Mouse (Mus musculus): ENCODE measurements around the gene Rufy4.

Gene Rufy4

GRCm38 (mm10) chr1:74105660-74106059 lies 19.7 kb upstream of the Rufy4 start:
- DNase-seq (ENCODE audit: low spot score) = no peak

- DNase-seq (ENCODE audit: low spot score) = no peak
Measured at GRCm38 (mm10) chr1:74106214-74106613, 19.1 kb upstream of the Rufy4 start.

GRCm38 (mm10) chr1:74107931-74108618 lies 17.3 kb upstream of the Rufy4 start:
- no peak for DNase-seq (ENCODE audit: low spot score)

DNA sequence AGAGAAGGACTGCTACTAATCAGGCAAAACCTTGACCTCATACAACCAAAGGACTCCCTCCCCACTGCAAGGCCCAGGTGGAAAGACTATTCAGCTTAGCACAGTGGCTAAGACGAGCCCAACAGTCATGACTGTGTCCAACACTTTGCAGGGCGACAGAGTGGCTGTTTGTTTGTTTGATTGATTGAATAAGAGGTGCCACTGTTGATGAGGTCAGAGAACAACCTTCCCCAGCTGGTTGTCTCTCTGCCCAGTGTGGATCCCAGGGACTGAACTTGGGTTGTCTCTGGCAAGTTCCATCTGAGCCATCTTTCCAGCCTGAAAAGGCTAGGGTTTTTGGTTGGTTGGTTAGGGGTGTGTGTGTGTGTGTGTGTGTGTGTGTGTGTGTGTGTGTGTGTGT lies 15.7 kb upstream of the Rufy4 start:
- DNase-seq (ENCODE audit: low spot score) = no peak

DNA sequence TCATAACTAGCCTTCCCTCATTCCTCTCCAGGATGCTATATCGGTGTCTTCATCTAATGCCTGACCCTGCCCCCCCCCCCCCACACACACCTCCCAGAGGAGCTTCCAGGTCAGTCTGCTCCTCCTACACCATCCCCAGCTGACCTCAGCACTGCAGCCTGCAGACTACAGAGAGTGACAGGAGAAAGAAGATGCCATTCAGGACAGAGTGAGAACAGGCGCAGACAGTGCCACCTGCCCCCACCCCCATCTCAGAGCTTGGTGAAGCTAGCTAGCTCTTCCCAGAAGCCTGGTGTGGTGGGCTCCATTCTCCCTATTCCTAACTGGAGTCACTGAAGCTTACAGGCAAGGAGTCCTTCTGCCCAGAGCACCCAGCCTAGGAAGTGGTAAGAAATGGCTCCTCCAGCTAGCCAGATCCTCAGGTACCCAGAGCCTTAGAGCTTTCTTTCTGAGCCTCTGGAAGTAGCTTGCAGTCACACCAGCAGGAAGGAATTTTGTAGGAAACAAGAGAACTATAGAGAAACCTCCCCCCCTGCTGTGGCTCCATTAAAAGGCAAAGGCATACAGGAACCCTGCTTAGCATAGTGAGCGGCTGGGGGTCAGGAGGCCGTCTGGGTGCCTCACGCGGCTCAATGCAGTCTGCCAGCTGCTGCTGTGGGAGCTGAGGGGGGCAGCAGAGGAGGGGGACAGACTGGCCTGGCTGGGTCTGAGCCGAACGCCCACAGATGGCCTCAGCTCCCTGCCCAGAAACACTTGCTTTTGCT lies 14.2 kb upstream of the Rufy4 start:
- no peak for DNase-seq (ENCODE audit: low spot score)

GRCm38 (mm10) chr1:74111696-74112030 lies 13.7 kb upstream of the Rufy4 start:
- no peak for DNase-seq (ENCODE audit: low spot score)

DNA sequence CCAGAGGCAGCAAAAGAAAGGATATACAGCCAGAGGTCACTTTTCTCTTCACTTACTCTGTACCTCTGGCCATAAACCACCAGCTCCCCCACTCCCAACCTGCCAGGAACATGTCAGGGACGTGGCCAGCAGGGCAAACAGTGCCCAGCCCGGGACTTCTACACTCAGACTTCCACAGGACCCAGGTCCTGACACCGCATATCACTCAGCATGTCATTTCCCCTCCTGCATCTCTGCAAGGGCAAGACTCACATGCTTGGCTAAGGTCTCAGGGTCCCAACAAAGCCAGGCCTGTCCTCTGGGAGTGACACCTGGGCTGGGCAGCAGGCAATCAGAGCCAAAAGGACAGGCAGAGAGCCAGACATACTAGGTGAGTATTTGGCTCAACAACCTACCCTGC lies 12.3 kb upstream of the Rufy4 start:
- no peak for DNase-seq (ENCODE audit: low spot score)

- no peak for DNase-seq (ENCODE audit: low spot score)
Measured at GRCm38 (mm10) chr1:74117876-74118275, 7.5 kb upstream of the Rufy4 start.

DNA sequence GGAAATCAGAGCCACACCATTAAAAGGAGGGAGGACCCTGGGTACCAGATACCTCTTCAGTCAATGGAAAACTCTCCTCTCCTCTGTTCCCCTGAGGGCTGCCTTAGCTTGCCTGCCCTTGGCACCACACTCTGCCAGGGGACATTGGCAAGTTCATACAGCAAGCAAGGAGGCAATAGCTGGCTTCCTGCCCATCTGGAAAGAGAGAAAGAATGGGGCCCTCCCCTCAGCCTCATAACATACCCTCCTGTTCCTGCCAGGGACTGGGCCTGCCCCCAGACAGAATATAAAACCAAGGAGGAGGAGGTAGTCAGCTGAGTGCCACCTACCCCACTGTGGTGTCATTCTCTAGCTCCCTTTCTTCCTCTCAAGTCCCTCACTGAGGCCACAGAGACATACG lies 6.2 kb upstream of the Rufy4 start:
- DNase-seq (ENCODE audit: low spot score) = no peak

DNA sequence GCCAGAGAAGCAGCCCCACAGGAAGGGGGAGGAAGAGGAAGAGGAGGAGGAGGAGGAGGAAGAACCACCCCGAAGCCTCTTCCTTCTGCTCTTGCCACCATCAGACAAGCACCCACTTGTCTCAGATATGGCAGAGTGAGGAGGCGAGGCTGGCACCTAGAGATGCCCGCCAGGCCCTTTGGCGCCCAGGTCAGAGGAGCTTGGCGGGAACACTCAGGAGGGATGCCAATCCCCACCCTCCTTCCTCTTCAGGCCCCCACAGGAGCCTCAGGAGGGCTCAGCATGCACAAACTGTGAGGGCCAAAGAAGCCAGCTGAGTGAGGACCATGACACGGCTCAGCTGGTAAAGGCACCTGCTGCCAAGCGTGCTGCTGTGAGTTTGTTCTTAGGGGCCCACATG lies 4.2 kb upstream of the Rufy4 start:
- DNase-seq (ENCODE audit: low spot score) = no peak

GRCm38 (mm10) chr1:74121821-74122576 lies 3.3 kb upstream of the Rufy4 start:
- DNase-seq (ENCODE audit: low spot score) = no peak

DNA sequence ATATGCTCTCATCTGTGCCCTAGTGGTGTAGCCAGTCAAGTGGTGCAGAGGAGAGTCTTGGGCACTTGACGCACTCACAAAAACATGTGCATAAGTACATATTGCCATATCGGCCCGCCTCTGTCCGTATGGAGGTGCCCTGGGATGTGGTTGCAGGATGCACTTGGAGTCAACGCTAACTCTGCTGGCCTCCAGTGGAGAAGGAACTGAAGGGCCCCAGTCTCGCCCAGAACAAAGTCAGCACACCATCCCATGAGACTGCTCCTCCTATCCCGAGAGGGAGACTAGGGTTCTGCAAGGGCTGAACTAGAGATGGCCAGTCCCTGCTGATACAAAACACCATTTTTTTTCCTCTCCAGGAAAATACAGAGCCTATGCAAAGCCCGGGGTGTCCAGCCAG lies 2.1 kb upstream of the Rufy4 start:
- DNase-seq (ENCODE audit: low spot score) = no peak

GRCm38 (mm10) chr1:74124021-74124981 lies 1.0 kb upstream of the Rufy4 start, which contains the start of gene Tns1:
Gene Tns1 (minus strand): TSS chr1:74124449.
- peak; percentile 63 for DNase-seq (ENCODE audit: low spot score)

GRCm38 (mm10) chr1:74130883-74131659 lies 5.7 kb downstream of the Rufy4 start:
- no peak for DNase-seq (ENCODE audit: low spot score)

- DNase-seq (ENCODE audit: low spot score) = no peak
Measured at GRCm38 (mm10) chr1:74132011-74132410, 6.7 kb downstream of the Rufy4 start.

GRCm38 (mm10) chr1:74133954-74134353 lies 8.6 kb downstream of the Rufy4 start:
- no peak for DNase-seq (ENCODE audit: low spot score)

DNA sequence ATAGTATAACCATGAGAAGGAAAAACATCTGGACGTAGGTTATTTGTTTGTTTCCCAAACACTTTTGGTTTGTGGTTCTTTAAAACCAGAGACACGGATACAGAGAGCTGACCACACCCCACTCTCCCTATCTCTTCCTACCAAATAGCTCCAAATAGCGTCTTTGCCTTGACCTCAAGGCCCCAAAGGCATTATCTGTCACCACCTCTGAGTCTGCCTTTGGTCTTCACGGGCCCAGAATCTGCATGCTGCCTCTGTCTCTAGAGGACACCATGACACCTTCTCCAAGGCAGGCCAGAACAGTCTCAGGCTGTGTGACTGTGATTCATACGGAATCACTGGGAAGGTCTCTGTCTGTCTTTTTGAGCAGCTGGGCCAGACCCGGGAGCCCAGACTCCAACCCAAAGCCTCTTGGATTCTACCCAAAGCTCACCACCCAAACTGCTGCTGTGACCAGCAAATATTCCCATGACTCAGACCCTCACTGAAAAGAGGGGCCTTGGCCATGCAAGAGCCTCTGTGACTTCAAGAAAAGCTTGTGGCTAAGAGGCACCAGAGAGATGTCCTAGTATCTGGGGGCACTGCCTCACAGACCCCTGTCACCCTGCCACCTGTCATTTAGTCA lies 10.1 kb downstream of the Rufy4 start:
- DNase-seq (ENCODE audit: low spot score) = no peak

- DNase-seq (ENCODE audit: low spot score) = no peak
Measured at GRCm38 (mm10) chr1:74139415-74139814, 14.1 kb downstream of the Rufy4 start.

DNA sequence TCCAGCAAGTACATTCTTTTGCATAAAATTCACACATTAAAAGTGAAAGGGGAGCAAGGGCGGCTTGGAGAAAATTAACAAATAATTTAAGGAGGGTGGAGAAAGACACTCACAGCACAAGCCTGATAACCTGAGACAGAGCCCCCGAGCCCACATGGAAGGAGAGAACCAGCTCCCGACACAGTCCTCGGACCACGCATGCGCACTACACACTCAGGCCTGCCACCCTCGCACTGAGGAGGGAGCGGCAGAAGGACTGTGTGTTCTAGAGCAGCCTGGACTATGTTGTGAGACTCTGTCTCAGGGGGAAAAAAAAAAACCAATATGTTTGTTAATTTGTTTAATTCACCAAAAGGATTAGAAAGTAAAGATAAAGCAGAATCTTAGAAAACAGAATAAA lies 16.4 kb downstream of the Rufy4 start:
- no peak for DNase-seq (ENCODE audit: low spot score)

- DNase-seq (ENCODE audit: low spot score) = no peak
Measured at GRCm38 (mm10) chr1:74149106-74149885, 24.0 kb downstream of the Rufy4 start.
